Mouse (Mus musculus) liver, embryonic 13.5 days (tissue): ENCODE results near the gene Gm3417. TPM values are rescaled to one million over a fixed set of nuclear protein-coding genes. Genes with fewer than 3 reads are reported as not detected.
A peak's percentile ranks its signal among the peaks of the same experiment; 100 is the strongest.
"Not testable (repeated sequence)": the region's sequence is repeated elsewhere in the genome, so short reads cannot be mapped to it uniquely, and the experiment has no call there.

ENCODE experiments used
- ATAC-seq: fragments of 200-750 bp; cut with Nextera tagmentation; 2 replicates; pipeline ENCODE4 v1.8.0; 2017; ENCODE audit warnings: low read depth, mild to moderate bottlenecking, moderate number of reproducible peaks, moderate library complexity
- DNase-seq: peaks from one replicate; pipeline ENCODE4 v3.0.0; 2022
- H3K27ac ChIP-seq: fragments of 300-500 bp; sonication (generic); 2 replicates; pipeline ENCODE4 v1.5.1; 2015; ENCODE audit warnings: moderate library complexity, mild to moderate bottlenecking, inconsistent platforms
- H3K27me3 ChIP-seq: fragments of 300-500 bp; sonication (generic); 2 replicates; pipeline ENCODE4 v1.6.1; 2015; ENCODE audit warnings: mild to moderate bottlenecking, inconsistent platforms
- H3K36me3 ChIP-seq: fragments of 300-500 bp; sonication (generic); 2 replicates; pipeline ENCODE4 v1.6.1; 2015; ENCODE audit warnings: mild to moderate bottlenecking, inconsistent platforms
- H3K4me1 ChIP-seq: fragments of 300-500 bp; sonication (generic); replicated peaks from 2 replicates; pipeline ENCODE4 v1.6.1; 2015; ENCODE audit warnings: inconsistent platforms
- H3K4me2 ChIP-seq: fragments of 300-500 bp; sonication (generic); 2 replicates; pipeline ENCODE4 v1.6.1; 2015; ENCODE audit warnings: inconsistent platforms, mild to moderate bottlenecking, moderate library complexity
- H3K4me3 ChIP-seq: fragments of 300-500 bp; sonication (generic); replicated peaks from 2 replicates; pipeline ENCODE4 v1.5.1; 2015; ENCODE audit warnings: mild to moderate bottlenecking, inconsistent platforms
- H3K9ac ChIP-seq: fragments of 300-500 bp; sonication (generic); 2 replicates; pipeline ENCODE4 v1.6.1; 2015; ENCODE audit warnings: mild to moderate bottlenecking, inconsistent platforms
- H3K9me3 ChIP-seq: fragments of 300-500 bp; sonication (generic); replicated peaks from 2 replicates; pipeline ENCODE4 v1.6.1; 2016; ENCODE audit warnings: inconsistent platforms
- WGBS: fragments of 180-500 bp; shearing (Covaris S2); methylation state at CpG from one replicate; pipeline ENCODE4 v1.1.7; 2015; ENCODE audit not compliant: insufficient replicate concordance; 5-methylcytosine and 5-hydroxymethylcytosine counted together
- polyA plus RNA-seq: library from polyadenylated mRNA; unstranded; fragments of >200 nt; fragmentation: Nextera tagmentation; extraction: Ambion mirVana; gene quantifications from 2 replicates; pipeline ENCODE4 v1.2.1, GENCODE M21; 2015

Gm3417 gene
- polyA plus RNA-seq, 1 experiment from 2014 or later: 1.7 TPM

GRCm38 (mm10) chr17:14992522-14993138 lies 14.0 kb upstream of the Gm3417 start:
- H3K9ac ChIP-seq, H3K4me1 ChIP-seq, H3K4me3 ChIP-seq, DNase-seq, H3K27me3 ChIP-seq, H3K27ac ChIP-seq, H3K4me2 ChIP-seq, H3K36me3 ChIP-seq, H3K9me3 ChIP-seq: not testable (repeated sequence)
- no CpG with 5 or more reads among the region's 98 CpGs for WGBS
- peak; percentile 71 for ATAC-seq

- H3K4me2 ChIP-seq, H3K9ac ChIP-seq, H3K27ac ChIP-seq, H3K4me3 ChIP-seq, H3K27me3 ChIP-seq, H3K4me1 ChIP-seq, H3K9me3 ChIP-seq, DNase-seq, ATAC-seq, H3K36me3 ChIP-seq: not testable (repeated sequence)
- 76% methylated on average over 4 of the region's 5 CpGs for WGBS
Observed at GRCm38 (mm10) chr17:14990116-14990702, 11.6 kb upstream of the Gm3417 start.

DNA sequence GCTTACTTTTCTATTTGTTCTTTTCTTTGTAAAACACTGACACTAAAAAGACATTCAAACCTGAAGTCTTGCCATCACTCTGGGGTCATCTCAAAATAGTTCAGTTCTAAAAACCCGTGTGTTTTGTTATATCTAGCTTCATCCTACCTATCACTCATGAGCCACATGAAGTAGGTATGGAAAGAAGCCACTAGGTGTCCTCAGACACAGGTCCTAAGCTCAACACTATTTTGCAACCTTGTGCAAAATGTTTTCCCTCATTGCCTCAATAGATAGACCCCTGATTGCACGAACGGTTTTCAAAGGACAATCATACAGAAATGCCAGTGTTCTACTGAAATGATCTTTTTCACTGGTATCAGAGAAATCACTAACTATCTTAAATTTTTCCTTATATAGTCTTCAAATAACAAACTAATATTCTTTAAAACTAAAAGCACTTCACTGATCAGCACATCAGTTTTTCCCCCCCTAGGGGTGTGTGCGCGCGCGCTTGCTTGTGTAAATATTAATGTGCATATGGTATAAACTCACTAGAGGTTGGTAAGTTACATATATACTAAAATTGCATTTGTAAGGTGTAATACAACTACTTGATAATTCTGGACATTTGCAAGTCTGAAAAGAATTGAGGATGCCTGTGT lies 750 bp downstream of the Gm3417 start:
- DNase-seq (peak; percentile 51), ATAC-seq (0 out of 2 replicates have a peak, but pooled peaks have one; percentile 11)
- not testable (repeated sequence) for H3K36me3 ChIP-seq, H3K4me1 ChIP-seq, H3K9ac ChIP-seq, H3K27me3 ChIP-seq, H3K9me3 ChIP-seq, H3K27ac ChIP-seq
- H3K4me2 ChIP-seq: peak overlapping the region; percentile 48
- H3K4me3 ChIP-seq: peak overlapping the region; percentile 32; the same call in 1 of the 2 replicates
- 1% methylated on average over 4 of the region's 7 CpGs for WGBS

GRCm38 (mm10) chr17:14968373-14968913 lies 10.1 kb downstream of the Gm3417 start:
- H3K27me3 ChIP-seq, DNase-seq, H3K9ac ChIP-seq, H3K4me3 ChIP-seq, H3K27ac ChIP-seq, H3K4me1 ChIP-seq, H3K9me3 ChIP-seq, H3K4me2 ChIP-seq, H3K36me3 ChIP-seq: not testable (repeated sequence)
- peak; percentile 82 for ATAC-seq
- no CpG with 5 or more reads among the region's 6 CpGs for WGBS

DNA sequence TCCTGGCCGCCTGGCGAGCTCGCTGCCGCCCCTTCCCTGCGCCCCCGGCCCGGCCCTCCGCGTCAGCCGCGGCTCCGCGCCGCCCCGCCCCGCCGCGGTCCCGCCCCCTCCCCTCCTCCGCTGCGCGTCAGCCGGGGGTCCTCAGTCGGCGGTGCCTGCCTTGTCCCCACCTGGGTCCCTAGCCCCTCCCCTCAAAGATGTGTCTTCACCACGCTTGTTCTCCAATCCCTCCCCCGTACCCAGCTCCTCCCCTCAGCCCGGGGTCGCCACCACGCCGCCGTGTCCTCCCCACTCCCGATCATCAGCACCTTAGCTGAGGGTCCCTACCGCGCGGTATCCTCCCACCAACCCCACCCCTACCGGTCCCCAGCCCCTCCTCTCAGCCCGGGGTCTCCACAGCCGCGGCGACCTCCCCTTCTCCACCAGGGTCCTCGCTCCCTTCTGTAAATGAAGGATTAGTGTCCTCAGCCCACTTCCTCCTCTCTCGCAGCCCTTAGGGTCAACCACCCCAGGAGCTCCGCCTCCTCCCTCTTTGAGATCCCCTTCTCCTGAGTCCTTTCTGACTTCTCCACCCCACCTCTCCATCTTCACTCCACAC lies 16.9 kb downstream of the Gm3417 start:
- H3K9ac ChIP-seq, H3K4me2 ChIP-seq, H3K27ac ChIP-seq, H3K9me3 ChIP-seq, H3K4me3 ChIP-seq, H3K27me3 ChIP-seq, DNase-seq: not testable (repeated sequence)
- Histone ChIP-seq H3K4me1 (peaks cover 26% of the 10 kb centered on the region), H3K36me3 (peaks cover 16% of the 10 kb centered on the region)
- ATAC-seq: peak; percentile 56
- no CpG with 5 or more reads among the region's 44 CpGs for WGBS

DNA sequence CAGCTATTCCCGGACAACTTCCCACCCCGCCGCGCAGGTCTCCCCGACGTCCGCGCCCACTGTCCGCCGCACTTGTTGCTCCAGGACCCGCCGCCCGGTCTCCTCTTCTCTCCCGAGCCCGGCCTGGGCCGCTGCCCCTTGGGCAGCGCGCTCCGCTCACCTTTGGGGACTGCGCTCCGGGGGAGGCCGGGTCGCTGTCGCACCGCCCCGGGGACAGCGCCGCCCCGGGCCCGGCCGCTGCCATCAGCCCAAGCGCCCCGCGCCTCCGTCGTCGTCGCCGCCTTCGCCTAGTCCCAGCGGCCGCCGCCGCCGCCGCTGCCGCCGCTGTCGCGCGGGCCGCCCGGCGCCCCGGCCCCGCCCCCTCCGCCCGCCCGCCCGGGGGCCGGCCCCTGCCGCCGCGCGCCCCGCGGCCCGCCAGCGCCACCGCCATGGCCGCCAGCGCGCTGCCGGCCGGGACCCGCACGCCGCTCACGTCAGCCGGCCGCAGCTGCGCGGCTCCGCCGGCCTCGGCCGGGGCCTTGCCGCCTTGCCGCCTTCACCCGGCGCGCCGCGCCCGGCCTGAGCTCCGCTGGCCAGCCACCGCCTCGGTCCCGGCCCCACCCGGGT lies 17.5 kb downstream of the Gm3417 start, which contains the start of gene Phf10:
Gene Phf10, minus strand, starts transcription at position 323 of the 606 bp plus-strand sequence.
- Histone ChIP-seq H3K4me2 (peak within 1 kb of the TSS; percentile 83), H3K4me3 (peak within 1 kb of the TSS; percentile 85), H3K36me3 (peaks cover 21% of the 10 kb centered on the region), H3K27ac (peak within 1 kb of the TSS; percentile 91), H3K9ac (peak within 1 kb of the TSS; percentile 95), H3K4me1 (peaks cover 26% of the 10 kb centered on the region)
- WGBS: 1% methylated on average over 57 of the region's 100 CpGs
- peak; percentile 32 for DNase-seq
- H3K9me3 ChIP-seq, H3K27me3 ChIP-seq: not testable (repeated sequence)
- peak; percentile 75 for ATAC-seq

DNA sequence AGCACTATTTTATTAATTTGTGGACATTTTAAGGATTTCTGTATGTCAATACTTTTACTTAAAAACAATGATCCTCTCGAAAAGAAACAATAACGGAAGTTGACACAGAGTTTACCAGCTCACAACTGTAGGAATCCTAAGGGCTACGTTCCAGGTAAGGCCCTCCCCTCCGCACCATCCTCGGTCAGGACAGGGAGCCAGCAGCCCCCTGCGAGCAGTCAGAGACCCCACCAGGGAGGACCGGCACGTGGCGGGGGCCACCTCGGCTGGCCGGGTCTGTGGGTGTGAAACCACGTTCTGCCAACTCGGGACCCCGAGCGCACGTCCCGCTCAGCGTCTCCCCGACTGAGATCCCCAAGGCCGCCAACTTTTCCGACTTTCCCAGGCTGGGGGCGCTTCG lies 18.1 kb downstream of the Gm3417 start:
- WGBS: under 1% methylated on average over 19 of the region's 23 CpGs
- Histone ChIP-seq H3K9me3 (no peaks in the 10 kb centered on the region), H3K4me2 (peak overlapping the region; percentile 83), H3K36me3 (peaks cover 22% of the 10 kb centered on the region), H3K4me1 (peaks cover 26% of the 10 kb centered on the region), H3K4me3 (peak overlapping the region; percentile 85), H3K27ac (peak overlapping the region; percentile 91), H3K9ac (peak overlapping the region; percentile 95), H3K27me3 (no peaks in the 10 kb centered on the region)
- DNase-seq (peak; percentile 33), ATAC-seq (peak; percentile 13; the same call in 1 of the 2 replicates)

GRCm38 (mm10) chr17:14959979-14960378 lies 18.6 kb downstream of the Gm3417 start:
- Histone ChIP-seq H3K27me3 (no peaks in the 10 kb centered on the region), H3K27ac (peak overlapping the region; percentile 71), H3K4me1 (peaks cover 26% of the 10 kb centered on the region), H3K9ac (peak overlapping the region; percentile 76), H3K4me3 (peak overlapping the region; percentile 85), H3K4me2 (peak overlapping the region; percentile 83), H3K9me3 (no peaks in the 10 kb centered on the region), H3K36me3 (peaks cover 24% of the 10 kb centered on the region)
- ATAC-seq: no peak
- no peak for DNase-seq
- WGBS: 19% methylated on average over 3 of the region's 3 CpGs

GRCm38 (mm10) chr17:14958686-14959327 lies 19.8 kb downstream of the Gm3417 start:
- peak overlapping the region; percentile 11; the same call in 1 of the 2 replicates for H3K27ac ChIP-seq

GRCm38 (mm10) chr17:14953452-14953851 lies 25.1 kb downstream of the Gm3417 start:
- WGBS: 67% methylated on average over 8 of the region's 8 CpGs
- Histone ChIP-seq H3K36me3 (peaks cover 73% of the 10 kb centered on the region), H3K27ac (peak overlapping the region; percentile 1; the same call in 1 of the 2 replicates), H3K4me1 (peaks cover 21% of the 10 kb centered on the region), H3K9ac (no peak overlapping the region), H3K4me2 (no peak overlapping the region), H3K27me3 (no peaks in the 10 kb centered on the region), H3K4me3 (no peak overlapping the region), H3K9me3 (no peaks in the 10 kb centered on the region)
- DNase-seq: peak; percentile 15
- peak; percentile 79 for ATAC-seq

More at GRCm38 (mm10) chr17:14958686-14959327, 19.8 kb downstream of the Gm3417 start:
- peaks cover 32% of the 10 kb centered on the region for H3K4me1 ChIP-seq
- H3K4me3 ChIP-seq: peak overlapping the region; percentile 85
- no peaks in the 10 kb centered on the region for H3K9me3 ChIP-seq
- H3K4me2 ChIP-seq: peak overlapping the region; percentile 83
- DNase-seq (peak; percentile 16), ATAC-seq (no peak)
- 33% methylated on average over 5 of the region's 5 CpGs for WGBS
- peaks cover 35% of the 10 kb centered on the region for H3K36me3 ChIP-seq
- no peaks in the 10 kb centered on the region for H3K27me3 ChIP-seq
- H3K9ac ChIP-seq: peak overlapping the region; percentile 39
